Mouse (Mus musculus): ENCODE measurements at regions not wholly inside any gene's neighbourhood (a gene's known extent, or its start where the extent isn't known, plus 50 kb on each side); places are given as distances from the start of the nearest gene placed in this dataset.

- no peak for TF ChIP-seq CTCF (IDR thresholded peaks at IDR 0.05; ENCODE audit: borderline replicate concordance, insufficient read depth, low read depth, low read length)
- TF ChIP-seq POLR2A (IDR thresholded peaks at IDR 0.05; ENCODE audit: borderline replicate concordance, insufficient read depth, low read length) = no peak
These were observed 93.1 kb upstream of the BC052040 start for GRCm38 (mm10) chr2:115488465-115488864.
